Mouse (Mus musculus) lung, postnatal 0 days (tissue): ENCODE measurements at regions not wholly inside any gene's neighbourhood (a gene's known extent, or its start where the extent isn't known, plus 50 kb on each side); places are given as distances from the start of the nearest gene placed in this dataset.

Experiments used
- CTCF ChIP-seq: IDR thresholded peaks from 2 replicates; pipeline ENCODE4 v1.5.1; 2016; ENCODE audit warnings: antibody characterized with exemption, mild to moderate bottlenecking
- EP300 ChIP-seq: IDR thresholded peaks from 2 replicates; pipeline ENCODE4 v1.6.1; 2016; ENCODE audit warnings: antibody characterized with exemption, mild to moderate bottlenecking, control low read depth

DNA sequence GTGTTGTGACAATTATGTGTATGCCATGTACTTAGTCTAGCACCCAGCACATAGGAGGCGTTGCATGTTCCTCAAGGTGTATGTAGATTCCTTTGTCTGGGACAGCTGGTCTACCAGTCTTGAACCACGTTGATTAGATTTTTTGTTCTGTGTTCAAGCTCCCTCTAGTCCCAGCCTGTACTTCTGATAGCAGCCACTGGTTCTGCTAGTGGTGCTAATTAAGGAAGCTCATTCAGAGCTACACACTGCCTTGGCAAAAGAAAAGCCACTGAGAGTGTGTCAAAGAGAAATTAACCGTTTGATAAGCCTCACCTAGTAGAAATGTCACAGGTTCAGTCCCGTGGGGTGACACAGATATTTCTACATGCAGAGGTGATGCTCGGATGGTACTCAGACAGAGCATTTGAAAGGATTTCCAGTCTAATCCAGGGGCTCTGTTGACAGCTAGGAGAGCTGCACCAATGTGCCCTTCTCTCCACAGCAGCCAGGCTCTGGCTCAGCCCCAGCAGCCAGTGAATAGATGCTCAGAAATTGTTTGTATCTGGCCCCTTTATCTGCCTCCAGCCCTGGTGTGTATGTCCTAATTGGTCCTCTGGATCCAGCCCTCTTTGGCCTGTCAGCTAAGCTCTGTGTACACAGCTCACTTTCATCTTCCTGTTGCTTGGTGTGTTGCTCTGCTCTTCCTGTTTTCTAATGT lies 385.2 kb upstream of the Kif2a start:
- no peak for TF ChIP-seq CTCF
- TF ChIP-seq EP300: no peak
